Mouse (Mus musculus) ES-CJ7 (cell line): Measurements from ENCODE around the gene Gm20696.
A peak's percentile ranks its signal among the peaks of the same experiment; 100 is the strongest.

Experiments used
- DNase-seq: peaks from one replicate; pipeline ENCODE4 v3.0.0; 2011; ENCODE audit warnings: low read depth, low spot score

The Gm20696 gene

DNA sequence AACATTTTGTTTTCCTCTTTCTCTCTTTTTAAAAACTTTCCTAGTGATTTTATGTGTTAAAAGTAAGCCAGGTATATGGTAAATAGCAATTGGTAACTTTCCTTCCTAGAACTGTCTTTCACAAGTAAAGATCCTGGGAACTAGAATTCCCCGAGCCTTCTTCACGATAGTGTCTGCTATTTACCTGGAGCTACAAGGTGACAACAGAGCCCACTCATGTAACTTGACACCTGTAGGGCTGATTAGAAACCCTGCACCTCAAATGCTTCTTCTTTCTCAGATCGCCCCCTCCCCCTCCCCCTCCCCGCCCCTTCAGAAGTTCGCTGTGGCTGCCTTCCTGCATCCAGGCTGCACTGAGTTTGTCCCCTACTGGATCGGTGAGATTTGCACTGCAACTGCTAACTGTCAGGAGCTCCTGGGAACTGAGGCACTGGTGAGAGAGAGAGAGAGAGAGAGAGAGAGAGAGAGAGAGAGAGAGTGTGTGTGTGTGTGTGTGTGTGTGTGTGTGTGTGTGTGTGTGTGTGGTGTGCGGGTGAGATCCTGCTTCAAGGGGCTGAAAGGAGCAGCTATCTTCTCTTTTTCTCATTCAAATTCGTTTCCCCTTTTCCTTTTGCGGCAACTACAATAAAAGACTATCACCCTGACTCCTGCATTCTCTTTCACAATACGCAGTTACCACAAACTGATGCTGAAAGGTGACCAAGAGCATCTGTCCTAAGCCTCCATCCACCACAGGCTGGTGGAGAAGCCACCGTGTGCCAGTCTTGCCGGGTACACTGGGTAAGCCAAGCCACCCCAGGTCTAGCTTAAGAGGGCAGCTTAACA, 403.3 kb downstream of the Gm20696 start:
- DNase-seq: peak; percentile 59

DNA sequence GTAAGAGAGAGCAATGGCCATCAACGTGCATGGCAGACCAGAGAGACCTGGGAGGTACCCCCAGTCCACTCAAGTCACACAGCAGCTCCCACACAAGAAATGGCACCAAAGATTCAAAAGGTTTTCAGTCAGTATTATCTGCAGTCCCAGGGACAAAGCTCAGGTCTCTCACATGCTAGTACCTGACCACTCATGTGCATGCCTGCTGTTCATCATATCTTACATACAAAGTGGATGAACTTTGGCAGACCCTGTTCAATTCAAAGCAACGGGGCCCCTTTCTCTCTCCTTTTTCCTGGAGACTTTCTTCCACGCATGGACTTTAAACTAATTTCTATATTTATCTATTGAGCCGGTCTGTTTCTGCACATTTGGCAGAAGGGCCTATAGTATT, 404.9 kb downstream of the Gm20696 start:
- no peak for DNase-seq

DNA sequence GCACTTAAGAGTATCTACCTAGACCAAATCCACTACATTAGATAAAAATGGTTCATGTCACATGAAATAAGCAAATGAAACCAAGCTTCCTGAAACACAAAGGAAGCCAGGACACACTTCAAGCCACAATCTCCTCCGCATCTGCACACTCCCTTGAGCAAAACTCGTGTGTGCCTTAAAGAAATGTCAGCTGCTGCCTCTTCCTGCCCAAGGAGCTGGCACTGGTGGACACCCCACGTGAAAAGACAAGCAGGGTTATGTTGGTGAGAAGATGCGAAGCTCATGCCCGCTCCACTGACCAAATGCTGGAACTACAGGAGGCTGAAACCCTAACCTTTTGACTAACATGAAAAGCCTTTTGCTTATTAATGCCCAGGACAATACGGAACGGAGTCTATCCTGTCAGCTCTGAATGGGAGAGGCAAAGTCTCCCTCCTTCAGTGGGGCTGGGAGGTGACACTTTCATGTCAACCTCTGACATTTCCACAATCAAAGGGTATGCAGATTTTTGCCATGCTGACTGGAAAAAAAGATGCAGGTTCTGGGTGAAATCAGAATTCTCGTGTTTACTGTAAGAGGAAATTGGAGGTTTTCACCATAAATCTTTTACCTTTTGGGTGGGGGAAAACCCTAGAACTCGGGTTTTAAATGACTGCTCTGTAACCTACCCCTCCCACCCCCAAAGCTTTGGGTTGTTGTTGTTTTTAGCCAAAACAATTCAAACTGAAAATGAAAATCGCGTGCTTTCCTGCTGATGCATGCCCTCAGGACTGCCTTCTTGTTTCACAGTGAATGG, 405.5 kb downstream of the Gm20696 start:
- DNase-seq: no peak

DNA sequence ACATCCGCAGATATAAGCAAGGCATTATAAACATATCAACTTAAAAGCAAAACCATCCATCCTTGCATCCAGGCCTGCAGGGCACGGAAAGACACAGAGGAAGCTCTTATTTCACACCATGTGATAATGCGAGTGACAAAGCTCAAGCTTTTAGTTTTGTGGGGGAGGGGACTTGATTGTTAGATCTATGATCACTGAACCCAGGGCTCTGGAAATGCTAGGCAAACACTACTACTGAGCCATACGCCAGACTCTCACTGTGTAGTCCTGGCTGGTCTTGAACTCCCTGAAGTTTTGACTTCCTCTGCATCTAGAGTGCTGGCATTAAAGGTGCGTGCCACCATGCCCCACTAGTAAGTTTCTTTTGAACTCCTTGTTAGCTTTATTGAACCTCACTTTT, 408.3 kb downstream of the Gm20696 start:
- DNase-seq: no peak

DNA sequence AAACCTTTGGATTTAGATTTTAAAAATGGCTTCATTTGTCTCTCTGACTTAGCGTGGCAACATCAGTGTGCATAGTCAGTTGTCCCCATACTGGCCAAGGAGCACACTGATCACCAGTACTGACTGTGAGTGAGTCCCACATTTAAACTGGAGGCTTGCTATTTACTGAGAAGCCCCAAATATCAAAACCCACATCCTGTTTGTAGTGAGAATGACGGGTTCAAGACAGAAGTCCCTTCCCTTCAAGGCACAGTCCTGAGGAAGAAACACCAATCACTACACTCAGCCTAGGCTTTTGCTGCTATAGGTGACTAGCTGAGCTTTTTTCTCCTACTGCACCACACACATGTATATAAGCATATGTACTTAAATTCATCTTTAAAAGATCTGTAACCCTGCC, 408.9 kb downstream of the Gm20696 start:
- DNase-seq: no peak

DNA sequence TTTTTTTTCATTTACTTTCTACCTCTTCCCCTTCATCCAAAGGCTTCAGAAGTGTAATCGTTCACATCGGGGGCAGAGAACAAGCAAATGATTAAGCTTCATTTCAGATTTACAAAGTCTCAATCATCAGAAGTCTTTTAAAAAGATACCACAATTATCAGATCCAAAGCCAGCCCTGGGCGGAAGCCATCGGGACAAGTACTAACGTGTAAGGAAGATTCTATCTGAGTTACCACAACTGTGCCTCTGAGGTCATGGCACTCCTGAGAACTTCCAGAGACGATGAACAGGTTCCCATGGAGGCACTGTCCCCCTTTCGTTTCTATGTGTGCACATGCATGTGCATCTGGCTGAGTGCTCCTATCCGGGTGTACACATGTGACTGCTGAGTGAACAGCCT, 413.3 kb downstream of the Gm20696 start:
- DNase-seq: no peak

DNA sequence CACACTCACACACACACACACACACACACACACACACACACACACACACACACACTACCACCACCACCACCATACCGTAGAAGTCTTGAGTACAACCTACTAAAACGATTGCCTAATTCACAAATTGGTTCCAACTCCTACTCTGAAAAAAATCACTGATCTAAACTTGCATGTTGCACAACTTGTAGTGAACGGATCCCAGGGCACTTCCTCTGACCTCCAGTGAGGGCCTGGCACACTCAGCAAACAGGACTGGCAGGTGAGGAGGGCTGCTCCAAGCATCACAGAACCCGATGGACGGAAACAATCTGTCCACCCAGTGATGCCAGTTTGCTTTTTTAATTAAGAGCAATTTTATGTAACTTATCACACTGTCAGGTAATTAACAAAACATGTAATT, 413.8 kb downstream of the Gm20696 start:
- no peak for DNase-seq

DNA sequence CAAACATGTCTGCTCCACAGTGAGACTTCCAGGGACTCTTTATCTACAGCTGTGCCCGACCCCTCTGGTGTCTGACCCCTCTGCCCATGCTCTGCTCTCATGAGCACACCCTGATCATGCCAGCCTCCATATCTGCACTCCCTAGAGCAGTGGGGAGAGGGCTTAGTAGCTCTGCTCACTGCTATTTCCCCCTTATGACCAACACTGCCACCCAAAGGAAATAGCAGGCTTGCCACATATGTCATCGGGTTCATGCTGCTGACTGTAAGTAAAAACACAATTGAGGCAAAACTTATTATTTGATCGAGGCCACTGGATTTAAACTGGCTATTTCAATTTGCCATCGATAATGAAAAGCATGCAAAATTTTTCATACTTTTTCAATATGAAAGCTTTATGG, 414.7 kb downstream of the Gm20696 start:
- no peak for DNase-seq

DNA sequence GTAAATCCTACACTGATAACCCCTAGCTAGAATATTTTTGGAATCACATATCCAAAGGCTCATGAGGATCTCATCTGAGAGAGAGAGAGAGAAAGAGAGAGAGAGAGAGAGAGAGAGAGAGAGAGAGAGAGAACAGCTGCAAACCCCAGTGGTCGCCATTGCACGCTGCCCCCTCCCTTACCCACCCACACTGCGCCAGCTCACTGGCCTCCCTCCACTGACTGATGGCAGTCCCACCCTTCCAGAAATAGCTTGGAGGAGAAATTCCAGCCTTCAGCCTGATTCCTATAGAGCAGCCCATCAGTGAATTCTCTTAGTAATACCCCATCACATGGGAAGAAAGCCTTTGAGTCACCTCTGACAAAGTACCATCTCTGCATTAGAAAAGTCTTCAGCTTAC, 415.4 kb downstream of the Gm20696 start:
- DNase-seq: no peak

DNA sequence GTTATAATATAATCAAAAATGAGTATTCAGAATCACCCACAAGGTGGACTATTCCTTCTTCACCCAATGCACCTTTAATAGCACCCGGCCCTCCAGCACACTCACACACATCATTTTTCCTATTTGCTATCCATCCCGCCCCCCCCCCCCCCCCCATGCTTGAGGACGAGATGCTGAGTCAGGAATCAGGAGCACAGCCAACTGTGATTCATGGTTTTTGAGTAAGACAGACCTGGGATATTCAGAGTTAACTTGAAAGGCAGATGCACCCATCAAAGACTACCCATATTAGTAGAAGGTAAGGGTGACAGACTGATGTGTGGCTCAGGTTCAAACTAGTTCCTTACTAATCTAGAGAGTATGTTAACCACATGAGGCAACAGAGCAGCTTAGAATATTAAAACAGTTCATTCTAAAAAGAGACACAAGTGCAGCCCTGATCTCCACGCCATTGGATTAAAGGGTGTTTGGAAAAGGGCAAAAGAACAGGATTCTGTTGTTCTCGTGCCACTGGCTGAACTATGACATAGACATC, 417.0 kb downstream of the Gm20696 start:
- DNase-seq: no peak

DNA sequence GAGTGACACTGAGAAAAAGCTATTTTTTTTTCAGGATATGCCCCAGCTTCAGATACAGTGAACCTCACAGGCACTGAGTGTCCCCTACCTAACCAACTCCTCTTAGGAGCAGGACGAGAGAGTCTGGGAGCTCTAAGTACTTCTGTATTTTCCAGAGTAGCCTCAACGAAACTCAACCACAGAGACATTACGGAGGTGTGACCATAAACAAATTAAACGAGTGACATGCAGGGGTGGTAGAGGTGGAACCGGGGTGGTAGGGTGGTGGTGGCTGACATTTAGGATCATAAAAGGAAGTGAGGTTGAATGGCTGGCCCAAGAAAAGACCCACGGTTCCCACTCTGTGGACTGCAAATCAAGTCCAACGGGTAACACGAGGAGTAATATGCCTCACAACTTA, 418.2 kb downstream of the Gm20696 start:
- no peak for DNase-seq

DNA sequence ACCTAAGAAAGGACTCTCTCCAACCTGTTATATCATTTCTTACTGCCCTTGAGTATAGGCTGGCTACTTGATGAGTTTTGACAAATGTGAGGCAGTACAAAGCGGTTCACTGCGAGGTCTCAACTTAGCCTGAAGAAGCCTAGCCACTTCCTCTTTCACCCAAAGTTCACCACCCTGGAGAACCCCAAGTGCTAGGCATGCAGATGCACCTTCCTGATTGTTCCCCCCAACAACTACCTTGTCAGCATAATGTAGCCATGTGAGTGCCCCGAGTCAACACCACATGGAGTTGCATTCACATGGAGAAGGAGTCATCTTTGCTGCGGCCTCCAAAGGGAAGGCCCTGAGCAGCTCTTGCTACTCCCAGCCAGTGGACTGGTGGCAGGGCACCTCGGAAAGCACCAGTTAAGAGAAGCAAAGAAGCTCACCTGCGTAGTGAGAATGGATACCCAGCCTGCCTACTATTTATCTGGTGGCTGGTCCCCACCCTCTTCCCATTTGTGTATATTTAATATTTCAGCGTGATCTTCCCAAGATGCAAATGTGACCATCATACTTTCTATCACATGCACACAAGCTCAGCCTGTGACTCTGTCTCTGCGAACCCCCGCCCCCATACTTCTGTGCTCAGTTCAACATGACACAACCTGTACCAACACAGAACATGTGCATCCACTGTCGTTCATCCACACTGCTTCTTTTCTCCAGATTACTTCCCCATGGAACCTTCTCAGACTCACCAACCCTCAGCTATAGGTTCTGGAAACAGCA, 424.8 kb downstream of the Gm20696 start:
- DNase-seq: no peak

DNA sequence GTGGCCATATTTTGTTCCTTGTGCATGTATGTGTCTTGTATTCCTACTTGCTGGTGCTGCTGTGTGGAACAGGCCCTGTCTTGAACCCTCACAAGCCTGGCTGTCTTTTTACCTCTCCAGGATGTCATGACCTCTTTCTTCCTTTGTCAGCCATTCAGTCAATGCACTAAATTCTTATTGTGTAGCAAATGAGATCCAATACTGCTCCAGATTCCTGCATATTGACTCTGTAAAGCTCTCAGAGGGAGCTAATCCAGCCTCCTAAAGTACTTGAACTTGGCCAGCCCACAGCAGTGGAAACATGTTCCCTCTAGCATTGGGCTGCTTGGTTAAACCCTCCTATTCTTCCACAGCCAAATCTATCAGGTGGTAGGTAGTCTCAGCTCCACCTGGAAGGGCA, 425.8 kb downstream of the Gm20696 start:
- DNase-seq: peak; percentile 93

DNA sequence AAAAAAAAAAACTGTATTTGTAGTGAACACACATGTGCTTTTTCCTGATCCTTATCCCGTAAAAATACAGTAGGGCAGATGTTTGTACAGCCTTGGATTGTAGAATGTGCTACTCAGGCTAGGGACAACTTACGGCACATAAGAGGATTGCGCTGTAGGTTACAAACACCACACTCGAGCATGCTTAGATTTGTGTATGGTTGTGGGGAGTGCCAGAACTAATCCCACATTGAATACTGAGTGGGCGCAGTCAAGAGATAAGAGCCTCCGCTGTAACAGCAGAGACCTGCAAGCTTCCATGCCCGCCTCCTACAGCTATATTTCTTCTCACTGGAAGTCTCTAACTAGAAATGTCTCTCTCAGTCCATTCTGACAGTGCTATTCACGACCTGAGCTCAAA, 431.0 kb downstream of the Gm20696 start:
- no peak for DNase-seq

DNA sequence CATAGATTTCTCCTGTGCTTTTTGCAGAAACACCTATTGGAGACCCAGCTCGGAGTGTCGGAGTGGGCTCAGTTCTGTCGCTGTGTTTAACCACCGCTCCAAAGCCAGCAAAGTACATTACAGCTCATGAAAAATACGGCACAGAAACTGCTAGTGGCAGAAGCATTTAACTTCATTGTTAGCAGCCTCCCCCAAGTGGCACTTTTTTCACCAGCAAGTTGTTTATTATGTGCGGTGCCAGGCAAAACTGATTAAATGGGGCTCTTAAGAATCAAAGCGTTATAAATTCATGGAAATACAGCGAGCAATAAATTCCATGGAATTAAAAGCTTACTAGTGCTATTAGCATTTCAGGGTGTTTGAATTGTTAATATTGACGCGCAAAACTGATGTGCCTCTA, 433.2 kb downstream of the Gm20696 start:
- no peak for DNase-seq

DNA sequence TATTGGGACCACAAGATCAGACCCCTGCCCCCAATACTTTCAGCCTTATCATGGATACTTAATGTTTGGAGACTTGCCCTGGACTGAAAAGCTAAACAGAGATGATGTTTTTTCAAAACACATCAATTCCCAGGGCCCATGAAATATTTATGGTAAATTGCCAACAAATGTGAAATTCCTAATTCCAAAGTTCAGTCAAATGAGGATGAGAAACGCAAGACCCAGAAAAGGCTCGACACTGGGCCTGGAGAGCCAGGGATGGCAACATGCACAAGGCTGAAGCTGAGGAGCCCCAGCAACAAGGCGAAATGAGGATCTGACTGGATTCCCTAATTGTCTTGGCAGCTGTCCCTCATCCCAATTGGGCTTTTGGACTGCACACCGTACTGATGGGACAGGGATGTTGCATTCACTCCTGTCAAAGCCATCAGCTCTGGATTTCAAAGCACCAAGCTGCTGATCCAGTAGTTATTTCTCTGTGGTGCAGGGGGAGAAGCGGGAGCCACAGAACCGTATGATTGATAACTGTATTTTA, 438.2 kb downstream of the Gm20696 start:
- no peak for DNase-seq

DNA sequence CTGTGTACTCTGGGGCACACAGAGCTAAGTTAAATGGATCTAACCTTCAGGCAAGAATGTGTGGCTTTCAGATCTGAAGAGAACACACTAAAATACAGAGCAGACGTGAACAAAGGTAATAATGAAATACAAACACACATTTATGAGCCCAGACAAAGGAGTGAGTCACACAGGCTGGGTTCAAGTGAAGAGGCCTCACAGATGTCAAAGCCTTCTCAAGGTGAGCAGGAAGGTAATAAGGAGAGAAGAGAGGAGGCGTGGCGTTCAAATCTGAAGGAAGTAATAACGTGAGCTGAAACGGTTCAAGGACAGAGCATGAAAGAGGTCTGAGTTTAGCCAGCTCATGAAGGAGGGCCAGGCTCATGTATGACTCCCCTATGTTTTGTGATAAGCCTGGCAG, 445.4 kb downstream of the Gm20696 start:
- DNase-seq: no peak

DNA sequence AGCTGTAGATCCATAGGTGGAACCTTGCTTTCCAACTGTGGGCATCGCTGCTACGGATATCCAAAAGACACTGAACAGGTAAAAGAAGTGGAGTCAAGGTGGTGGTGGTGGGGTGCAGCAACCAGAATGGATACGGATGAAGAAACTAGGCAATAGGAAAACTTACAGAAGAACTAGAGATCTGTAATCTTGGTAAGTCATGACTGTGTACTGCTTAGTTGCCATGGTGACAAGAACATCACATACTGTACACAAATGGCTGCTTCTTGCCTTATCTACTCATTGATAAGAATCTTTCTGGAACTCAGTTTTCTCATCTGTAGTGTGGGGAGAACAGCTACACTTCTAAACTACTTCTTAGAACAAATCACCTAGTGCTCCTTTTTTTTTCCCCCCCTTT, 446.1 kb downstream of the Gm20696 start:
- DNase-seq: no peak

DNA sequence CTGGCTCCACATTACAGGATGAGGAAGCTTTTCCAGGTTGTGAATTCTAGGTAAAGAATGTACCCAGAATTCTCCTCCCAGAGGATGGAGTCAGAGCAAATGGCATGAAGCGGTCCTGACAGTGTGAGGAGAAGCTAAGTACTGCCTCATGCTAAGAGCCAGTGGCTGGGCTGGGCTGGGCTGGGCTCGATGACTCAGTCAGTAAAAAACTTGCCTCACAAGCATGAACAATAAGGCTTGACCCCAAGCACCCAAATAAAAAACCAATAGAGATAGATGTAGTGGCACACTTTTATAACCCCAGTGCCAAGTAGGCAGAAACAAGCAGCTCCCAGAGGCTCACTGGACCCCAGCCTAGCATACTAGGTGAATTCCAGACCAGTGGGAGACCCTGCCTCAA, 448.8 kb downstream of the Gm20696 start:
- no peak for DNase-seq

DNA sequence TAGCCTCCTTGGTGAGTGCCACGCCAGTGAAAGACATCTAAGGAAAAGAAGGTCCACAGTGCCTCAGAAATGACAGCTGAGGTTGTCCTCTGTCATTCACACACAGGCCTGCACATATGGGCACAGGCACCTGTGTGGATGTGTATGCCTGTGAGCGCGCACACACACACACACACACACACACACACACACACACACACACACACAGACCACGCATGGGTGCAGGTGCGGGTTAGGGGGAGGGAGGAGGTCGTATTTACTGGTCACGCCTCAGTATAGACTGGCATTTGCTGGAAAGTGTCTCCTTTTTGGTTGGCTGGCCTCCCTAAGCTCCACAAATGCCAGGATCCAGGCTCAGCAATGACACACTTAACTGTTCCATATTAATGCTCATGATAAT, 449.4 kb downstream of the Gm20696 start:
- no peak for DNase-seq

DNA sequence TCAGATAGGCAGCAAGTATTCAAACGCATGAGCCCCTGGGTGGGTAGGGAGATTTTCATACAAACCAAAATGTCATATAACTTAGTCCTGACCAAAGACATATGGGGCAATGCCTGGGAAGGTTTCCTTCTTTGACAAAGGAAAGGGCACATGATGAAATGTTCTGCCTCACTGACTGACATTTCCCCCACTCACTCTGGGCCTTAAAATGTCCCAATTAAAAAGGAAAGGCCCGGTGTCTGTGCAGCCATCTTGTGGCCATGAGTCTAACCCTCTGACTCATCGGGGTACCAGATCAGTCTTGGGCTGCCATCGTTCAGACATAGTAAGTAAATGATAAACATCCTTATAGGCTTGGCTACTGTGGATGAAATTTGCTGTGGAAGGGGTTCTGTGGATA, 454.1 kb downstream of the Gm20696 start:
- DNase-seq: no peak
